Mouse (Mus musculus) kidney, embryonic 14.5 days (tissue): ENCODE measurements around the gene Olfr1033. TPM values are rescaled to one million over a fixed set of nuclear protein-coding genes. Genes with fewer than 3 reads are reported as not detected.
"Not testable (repeated sequence)": the region's sequence is repeated elsewhere in the genome, so short reads cannot be mapped to it uniquely, and the experiment has no call there.

Source experiments
- ATAC-seq: fragments of 200-750 bp; cut with Nextera tagmentation; 2 replicates; pipeline ENCODE4 v1.8.0; 2017; ENCODE audit warnings: moderate number of reproducible peaks, mild to moderate bottlenecking, moderate TSS enrichment, moderate library complexity; ENCODE audit not compliant: low FRiP score, low TSS enrichment
- H3K27ac ChIP-seq: fragments of 300-500 bp; sonication (generic); 2 replicates; pipeline ENCODE4 v1.5.1; 2014; ENCODE audit warnings: low read depth, mild to moderate bottlenecking, low read length, moderate library complexity, mixed read lengths
- H3K27me3 ChIP-seq: fragments of 300-500 bp; sonication (generic); 2 replicates; pipeline ENCODE4 v1.6.1; 2014; ENCODE audit warnings: mild to moderate bottlenecking, low read length; ENCODE audit not compliant: control insufficient read depth, insufficient read depth
- H3K36me3 ChIP-seq: fragments of 300-500 bp; sonication (generic); 2 replicates; pipeline ENCODE4 v1.6.1; 2014; ENCODE audit warnings: low read length, mixed read lengths; ENCODE audit not compliant: control insufficient read depth, insufficient read depth
- H3K4me1 ChIP-seq: fragments of 300-500 bp; sonication (generic); 2 replicates; pipeline ENCODE4 v1.6.1; 2014; ENCODE audit warnings: low read length, mixed read lengths; ENCODE audit not compliant: control insufficient read depth, insufficient read depth
- H3K4me2 ChIP-seq: fragments of 300-500 bp; sonication (generic); replicated peaks from 2 replicates; pipeline ENCODE4 v1.6.1; 2014; ENCODE audit warnings: low read depth, mild to moderate bottlenecking, low read length
- H3K4me3 ChIP-seq: fragments of 300-500 bp; sonication (generic); 2 replicates; pipeline ENCODE4 v1.5.1; 2014; ENCODE audit warnings: mild to moderate bottlenecking, low read length
- H3K9ac ChIP-seq: fragments of 300-500 bp; sonication (generic); 2 replicates; pipeline ENCODE4 v1.6.1; 2014; ENCODE audit warnings: low read depth, mild to moderate bottlenecking, low read length, moderate library complexity
- H3K9me3 ChIP-seq: fragments of 300-500 bp; sonication (generic); 2 replicates; pipeline ENCODE4 v1.6.1; 2016; ENCODE audit warnings: low read length; ENCODE audit not compliant: control insufficient read depth
- WGBS: fragments of 180-500 bp; shearing (Covaris S2); extraction: QIAGEN DNeasy Blood & Tissue Kit; methylation state at CpG from one replicate; pipeline ENCODE4 v1.1.7; 2014; 5-methylcytosine and 5-hydroxymethylcytosine counted together
- polyA plus RNA-seq: library from polyadenylated mRNA; unstranded; fragments of >200 nt; fragmentation: Nextera tagmentation; extraction: Ambion mirVana; gene quantifications from 2 replicates; pipeline ENCODE4 v1.2.1, GENCODE M21; 2014

The Olfr1033 gene
- 1.3 and 3.2 TPM in 2 replicates for polyA plus RNA-seq

- peak within 1 kb of the TSS; percentile 24; the same call in 1 of the 2 replicates for H3K4me3 ChIP-seq
- not testable (repeated sequence) for H3K36me3 ChIP-seq, ATAC-seq, H3K9ac ChIP-seq, H3K4me1 ChIP-seq, H3K9me3 ChIP-seq, H3K27me3 ChIP-seq
- 2% methylated on average over 10 of the region's 11 CpGs for WGBS
- peak within 1 kb of the TSS; percentile 37; the same call in 1 of the 2 replicates for H3K27ac ChIP-seq
- peak within 1 kb of the TSS; percentile 34 for H3K4me2 ChIP-seq
Observed at GRCm38 (mm10) chr2:86020406-86020805, at the start of gene Olfr1033. Gene Olfr1033, plus strand, starts transcription at chr2:86020633.

- no peaks in the 10 kb centered on the region for H3K9me3 ChIP-seq
- H3K4me3 ChIP-seq: no peak within 1 kb of the TSS
- H3K36me3 ChIP-seq: no peaks in the 10 kb centered on the region
- 91% methylated on average over 2 of the region's 2 CpGs for whole genome bisulfite sequencing
- no peaks in the 10 kb centered on the region for H3K27me3 ChIP-seq
- no peak within 1 kb of the TSS for H3K27ac ChIP-seq
- H3K4me2 ChIP-seq: no peak within 1 kb of the TSS
- H3K9ac ChIP-seq: no peak within 1 kb of the TSS
- no peaks in the 10 kb centered on the region for H3K4me1 ChIP-seq
- no peak for ATAC-seq
Observed at GRCm38 (mm10) chr2:85973595-85973994, 46.8 kb upstream of the Olfr1033 start, which contains the start of gene Olfr1029. Gene Olfr1029, plus strand, starts transcription at chr2:85973895.

- no peak within 1 kb of the TSS for H3K4me3 ChIP-seq
- H3K4me1 ChIP-seq: no peaks in the 10 kb centered on the region
- H3K4me2 ChIP-seq: no peak within 1 kb of the TSS
- H3K27ac ChIP-seq: no peak within 1 kb of the TSS
- no peaks in the 10 kb centered on the region for H3K27me3 ChIP-seq
- WGBS: 78% methylated on average over 1 of the region's 1 CpGs
- no peak within 1 kb of the TSS for H3K9ac ChIP-seq
- ATAC-seq: no peak
- H3K36me3 ChIP-seq: no peaks in the 10 kb centered on the region
- H3K9me3 ChIP-seq: no peaks in the 10 kb centered on the region
Observed at GRCm38 (mm10) chr2:85978976-85979375, 41.5 kb upstream of the Olfr1033 start, which contains the start of gene Olfr1030. Gene Olfr1030, plus strand, starts transcription at chr2:85979276.

- H3K27me3 ChIP-seq: no peaks in the 10 kb centered on the region
- no peaks in the 10 kb centered on the region for H3K9me3 ChIP-seq
- H3K4me3 ChIP-seq: no peak within 1 kb of the TSS
- no peaks in the 10 kb centered on the region for H3K4me1 ChIP-seq
- no peak for ATAC-seq
- no peaks in the 10 kb centered on the region for H3K36me3 ChIP-seq
- no peak within 1 kb of the TSS for H3K27ac ChIP-seq
- WGBS: 65% methylated on average over 3 of the region's 3 CpGs
- H3K4me2 ChIP-seq: no peak within 1 kb of the TSS
- H3K9ac ChIP-seq: no peak within 1 kb of the TSS
Observed at GRCm38 (mm10) chr2:85990004-85990403, 30.4 kb upstream of the Olfr1033 start, which contains the start of gene Olfr1031. Gene Olfr1031, plus strand, starts transcription at chr2:85990304.

GRCm38 (mm10) chr2:86005240-86005639 lies 15.2 kb upstream of the Olfr1033 start, which contains the start of gene Olfr1032:
Gene Olfr1032, plus strand, starts transcription at chr2:86005540.
- Histone ChIP-seq H3K4me3 (no peak within 1 kb of the TSS), H3K27me3 (no peaks in the 10 kb centered on the region), H3K27ac (no peak within 1 kb of the TSS), H3K4me1 (no peaks in the 10 kb centered on the region), H3K4me2 (no peak within 1 kb of the TSS), H3K36me3 (no peaks in the 10 kb centered on the region), H3K9me3 (no peaks in the 10 kb centered on the region), H3K9ac (no peak within 1 kb of the TSS)
- ATAC-seq: no peak
- 87% methylated on average over 7 of the region's 7 CpGs for WGBS

GRCm38 (mm10) chr2:86021518-86021917 lies 1.1 kb downstream of the Olfr1033 start:
- not testable (repeated sequence) for H3K4me2 ChIP-seq, H3K9me3 ChIP-seq, H3K4me1 ChIP-seq, H3K4me3 ChIP-seq, H3K9ac ChIP-seq, H3K36me3 ChIP-seq, ATAC-seq, H3K27me3 ChIP-seq, H3K27ac ChIP-seq
- WGBS: 39% methylated on average over 3 of the region's 9 CpGs

- no peak within 1 kb of the TSS for H3K4me2 ChIP-seq
- no peaks in the 10 kb centered on the region for H3K9me3 ChIP-seq
- H3K36me3 ChIP-seq: no peaks in the 10 kb centered on the region
- H3K4me1 ChIP-seq: no peaks in the 10 kb centered on the region
- no peak for ATAC-seq
- H3K9ac ChIP-seq: no peak within 1 kb of the TSS
- no peak within 1 kb of the TSS for H3K27ac ChIP-seq
- H3K4me3 ChIP-seq: no peak within 1 kb of the TSS
- H3K27me3 ChIP-seq: no peaks in the 10 kb centered on the region
Observed at GRCm38 (mm10) chr2:86045561-86045960, 25.1 kb downstream of the Olfr1033 start, which contains the start of gene Olfr1034. Gene Olfr1034, plus strand, starts transcription at chr2:86045861.

- H3K27me3 ChIP-seq, H3K9me3 ChIP-seq, H3K4me1 ChIP-seq, ATAC-seq, H3K9ac ChIP-seq, H3K4me3 ChIP-seq, H3K36me3 ChIP-seq, H3K27ac ChIP-seq, H3K4me2 ChIP-seq: not testable (repeated sequence)
Observed at GRCm38 (mm10) chr2:86050777-86051176, 30.3 kb downstream of the Olfr1033 start.

- not testable (repeated sequence) for H3K27ac ChIP-seq, H3K9me3 ChIP-seq, H3K36me3 ChIP-seq, H3K4me3 ChIP-seq, ATAC-seq, H3K4me1 ChIP-seq, H3K4me2 ChIP-seq, H3K27me3 ChIP-seq, H3K9ac ChIP-seq
- WGBS: 96% methylated on average over 2 of the region's 2 CpGs
Observed at GRCm38 (mm10) chr2:86063766-86064165, 43.3 kb downstream of the Olfr1033 start.
